Mouse (Mus musculus): ENCODE measurements around the gene Vezt.

DNA sequence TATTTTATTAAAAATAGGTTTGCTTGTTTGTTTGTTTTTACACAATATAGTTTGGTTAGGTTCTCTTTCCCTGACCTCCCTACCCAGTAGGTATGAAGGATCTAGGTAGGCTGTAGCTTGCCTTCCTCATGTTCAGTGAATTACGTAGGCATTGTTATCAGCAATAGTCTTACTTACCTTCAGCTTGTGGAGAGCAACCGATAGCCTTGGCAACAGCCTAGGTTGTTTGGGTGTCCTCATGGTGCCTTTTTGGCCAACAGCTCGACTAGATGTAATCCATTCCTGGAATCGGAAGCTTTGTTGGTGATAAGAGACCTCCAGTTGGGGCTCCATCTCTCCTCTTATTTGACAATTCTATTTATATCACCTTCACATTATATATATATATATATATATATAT, 114.5 kb downstream of the Vezt start:
- no peak for TF ChIP-seq CTCF (IDR thresholded peaks at IDR 0.05; ENCODE audit: low read depth, low read length)
- no peak for TF ChIP-seq POLR2A (IDR thresholded peaks at IDR 0.05; ENCODE audit: borderline replicate concordance, low read depth, low read length)
